Mouse (Mus musculus): Measurements from ENCODE around the gene Wnk2. TPM values are rescaled to one million over a fixed set of nuclear protein-coding genes. Genes with fewer than 3 reads are reported as not detected.

Gene Wnk2
- polyA plus RNA-seq (2015; fragmentation: Nextera tagmentation; extraction: Ambion mirVana) = 16.0 and 19.0 TPM in 2 replicates

GRCm38 (mm10) chr13:49147858-49148226, at the start of gene Wnk2:
Wnk2 (minus strand) TSS chr13:49148014.
- Histone ChIP-seq H3K27ac (replicated peaks) (peak within 1 kb of the TSS; percentile 88), H3K36me3 (no peaks in the 10 kb centered on the region), H3K9me3 (replicated peaks) (no peaks in the 10 kb centered on the region), H3K4me1 (peaks cover 44% of the 10 kb centered on the region), H3K4me3 (replicated peaks) (peak within 1 kb of the TSS; percentile 56), H3K27me3 (replicated peaks) (peaks cover 15% of the 10 kb centered on the region; the same call in 1 of the 2 replicates), H3K9ac (replicated peaks) (peak within 1 kb of the TSS; percentile 69), H3K4me2 (peak within 1 kb of the TSS; percentile 94)
- ATAC-seq (ENCODE audit: low FRiP score) = peak; percentile 88
- WGBS = 0% methylated on average over 42 of the region's 43 CpGs

GRCm38 (mm10) chr13:49196766-49197165, 49.0 kb upstream of the Wnk2 start:
- no peaks in the 10 kb centered on the region for H3K36me3 ChIP-seq
- H3K9ac ChIP-seq (replicated peaks) = no peak overlapping the region
- no peak overlapping the region for H3K4me2 ChIP-seq
- H3K27ac ChIP-seq (replicated peaks) = no peak overlapping the region
- peaks cover 3% of the 10 kb centered on the region for H3K4me1 ChIP-seq
- no peaks in the 10 kb centered on the region for H3K27me3 ChIP-seq (replicated peaks)
- 80% methylated on average over 6 of the region's 6 CpGs for WGBS
- no peak overlapping the region for H3K4me3 ChIP-seq (replicated peaks)
- no peak for ATAC-seq (ENCODE audit: low FRiP score)
- no peaks in the 10 kb centered on the region for H3K9me3 ChIP-seq (replicated peaks)

- H3K27ac ChIP-seq (replicated peaks) = no peak overlapping the region
- H3K4me1 ChIP-seq = peaks cover 9% of the 10 kb centered on the region
- 89% methylated on average over 5 of the region's 5 CpGs for WGBS
- no peak overlapping the region for H3K9ac ChIP-seq (replicated peaks)
- H3K4me3 ChIP-seq (replicated peaks) = no peak overlapping the region
- H3K9me3 ChIP-seq (replicated peaks) = no peaks in the 10 kb centered on the region
- ATAC-seq (ENCODE audit: low FRiP score) = no peak
- H3K4me2 ChIP-seq = no peak overlapping the region
- H3K27me3 ChIP-seq (replicated peaks) = no peaks in the 10 kb centered on the region
- no peaks in the 10 kb centered on the region for H3K36me3 ChIP-seq
Measured at GRCm38 (mm10) chr13:49196211-49196610, 48.4 kb upstream of the Wnk2 start.

GRCm38 (mm10) chr13:49195651-49196050, 47.8 kb upstream of the Wnk2 start:
- Histone ChIP-seq H3K4me3 (replicated peaks) (no peak overlapping the region), H3K4me1 (peaks cover 15% of the 10 kb centered on the region), H3K9me3 (replicated peaks) (no peaks in the 10 kb centered on the region), H3K4me2 (no peak overlapping the region), H3K36me3 (no peaks in the 10 kb centered on the region), H3K9ac (replicated peaks) (no peak overlapping the region), H3K27me3 (replicated peaks) (no peaks in the 10 kb centered on the region), H3K27ac (replicated peaks) (no peak overlapping the region)
- ATAC-seq (ENCODE audit: low FRiP score) = no peak
- WGBS = 92% methylated on average over 7 of the region's 7 CpGs

- peaks cover 17% of the 10 kb centered on the region for H3K4me1 ChIP-seq
- no peak overlapping the region for H3K9ac ChIP-seq (replicated peaks)
- WGBS = 97% methylated on average over 13 of the region's 13 CpGs
- no peaks in the 10 kb centered on the region for H3K9me3 ChIP-seq (replicated peaks)
- no peak overlapping the region for H3K4me3 ChIP-seq (replicated peaks)
- no peaks in the 10 kb centered on the region for H3K27me3 ChIP-seq (replicated peaks)
- ATAC-seq (ENCODE audit: low FRiP score) = no peak
- no peak overlapping the region for H3K27ac ChIP-seq (replicated peaks)
- H3K36me3 ChIP-seq = no peaks in the 10 kb centered on the region
- H3K4me2 ChIP-seq = no peak overlapping the region
Measured at GRCm38 (mm10) chr13:49194811-49195210, 47.0 kb upstream of the Wnk2 start.

- Histone ChIP-seq H3K9me3 (replicated peaks) (no peaks in the 10 kb centered on the region), H3K27me3 (replicated peaks) (no peaks in the 10 kb centered on the region), H3K9ac (replicated peaks) (no peak overlapping the region), H3K4me3 (replicated peaks) (no peak overlapping the region), H3K27ac (replicated peaks) (no peak overlapping the region), H3K4me2 (no peak overlapping the region), H3K4me1 (peaks cover 18% of the 10 kb centered on the region), H3K36me3 (no peaks in the 10 kb centered on the region)
- WGBS = 96% methylated on average over 17 of the region's 17 CpGs
- no peak for ATAC-seq (ENCODE audit: low FRiP score)
Measured at GRCm38 (mm10) chr13:49193650-49194049, 45.8 kb upstream of the Wnk2 start.

GRCm38 (mm10) chr13:49192156-49192855, 44.5 kb upstream of the Wnk2 start:
- peaks cover 30% of the 10 kb centered on the region for H3K4me1 ChIP-seq
- H3K36me3 ChIP-seq = no peaks in the 10 kb centered on the region
- no peaks in the 10 kb centered on the region for H3K27me3 ChIP-seq (replicated peaks)
- no peaks in the 10 kb centered on the region for H3K9me3 ChIP-seq (replicated peaks)
- H3K4me2 ChIP-seq = no peak overlapping the region
- 69% methylated on average over 16 of the region's 16 CpGs for WGBS
- no peak overlapping the region for H3K9ac ChIP-seq (replicated peaks)
- no peak overlapping the region for H3K4me3 ChIP-seq (replicated peaks)
- H3K27ac ChIP-seq (replicated peaks) = no peak overlapping the region
- ATAC-seq (ENCODE audit: low FRiP score) = no peak

- Histone ChIP-seq H3K9me3 (replicated peaks) (no peaks in the 10 kb centered on the region), H3K27me3 (replicated peaks) (no peaks in the 10 kb centered on the region), H3K4me3 (replicated peaks) (no peak overlapping the region), H3K27ac (replicated peaks) (no peak overlapping the region), H3K4me1 (peaks cover 36% of the 10 kb centered on the region), H3K9ac (replicated peaks) (no peak overlapping the region), H3K4me2 (no peak overlapping the region), H3K36me3 (no peaks in the 10 kb centered on the region)
- 39% methylated on average over 5 of the region's 5 CpGs for WGBS
- ATAC-seq (ENCODE audit: low FRiP score) = no peak
Measured at GRCm38 (mm10) chr13:49191673-49192035, 43.8 kb upstream of the Wnk2 start.

- Histone ChIP-seq H3K4me2 (no peak overlapping the region), H3K4me1 (peaks cover 38% of the 10 kb centered on the region), H3K36me3 (no peaks in the 10 kb centered on the region), H3K9me3 (replicated peaks) (no peaks in the 10 kb centered on the region), H3K4me3 (replicated peaks) (no peak overlapping the region), H3K27ac (replicated peaks) (no peak overlapping the region), H3K27me3 (replicated peaks) (no peaks in the 10 kb centered on the region), H3K9ac (replicated peaks) (no peak overlapping the region)
- 71% methylated on average over 7 of the region's 7 CpGs for WGBS
- no peak for ATAC-seq (ENCODE audit: low FRiP score)
Measured at GRCm38 (mm10) chr13:49190876-49191672, 43.3 kb upstream of the Wnk2 start.

GRCm38 (mm10) chr13:49189970-49190870, 42.4 kb upstream of the Wnk2 start:
- Histone ChIP-seq H3K9me3 (replicated peaks) (no peaks in the 10 kb centered on the region), H3K36me3 (no peaks in the 10 kb centered on the region), H3K4me3 (replicated peaks) (no peak overlapping the region), H3K4me2 (no peak overlapping the region), H3K27ac (replicated peaks) (no peak overlapping the region), H3K27me3 (replicated peaks) (no peaks in the 10 kb centered on the region), H3K9ac (replicated peaks) (no peak overlapping the region), H3K4me1 (peaks cover 38% of the 10 kb centered on the region)
- ATAC-seq (ENCODE audit: low FRiP score) = no peak
- 87% methylated on average over 12 of the region's 12 CpGs for WGBS

- peak overlapping the region; percentile 99; the same call in 1 of the 2 replicates for H3K4me2 ChIP-seq
- no peaks in the 10 kb centered on the region for H3K36me3 ChIP-seq
- peaks cover 38% of the 10 kb centered on the region for H3K4me1 ChIP-seq
- no peaks in the 10 kb centered on the region for H3K27me3 ChIP-seq (replicated peaks)
- H3K9ac ChIP-seq (replicated peaks) = no peak overlapping the region
- no peak for ATAC-seq (ENCODE audit: low FRiP score)
- H3K4me3 ChIP-seq (replicated peaks) = no peak overlapping the region
- H3K27ac ChIP-seq (replicated peaks) = no peak overlapping the region; the same call in 1 of the 2 replicates
- WGBS = 58% methylated on average over 2 of the region's 2 CpGs
- no peaks in the 10 kb centered on the region for H3K9me3 ChIP-seq (replicated peaks)
Measured at GRCm38 (mm10) chr13:49188966-49189360, 41.1 kb upstream of the Wnk2 start.
